Mouse (Mus musculus): ENCODE measurements around the gene Asb8.

Asb8 gene

DNA sequence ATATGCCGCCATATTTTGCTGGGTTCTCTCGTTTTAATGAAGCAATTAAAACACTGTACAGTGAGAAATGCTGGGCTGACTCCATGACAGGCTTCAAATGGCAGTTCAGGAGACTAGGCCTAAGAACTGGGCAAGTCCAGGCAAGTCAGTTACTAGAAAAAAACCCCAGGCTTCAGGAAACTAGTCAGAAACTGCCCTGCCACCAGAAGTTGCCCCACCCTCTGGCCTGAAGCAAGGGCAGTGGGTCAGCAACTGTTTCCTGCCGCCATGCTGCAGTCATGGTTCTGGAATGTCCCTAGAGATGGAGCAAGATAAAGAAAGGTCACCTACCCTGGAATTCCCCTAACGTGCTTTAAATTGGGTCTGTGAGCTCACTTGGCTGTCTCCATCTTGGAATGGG, 9.5 kb downstream of the Asb8 start:
- no peak for DNase-seq (ENCODE audit: low read depth, low spot score)

DNA sequence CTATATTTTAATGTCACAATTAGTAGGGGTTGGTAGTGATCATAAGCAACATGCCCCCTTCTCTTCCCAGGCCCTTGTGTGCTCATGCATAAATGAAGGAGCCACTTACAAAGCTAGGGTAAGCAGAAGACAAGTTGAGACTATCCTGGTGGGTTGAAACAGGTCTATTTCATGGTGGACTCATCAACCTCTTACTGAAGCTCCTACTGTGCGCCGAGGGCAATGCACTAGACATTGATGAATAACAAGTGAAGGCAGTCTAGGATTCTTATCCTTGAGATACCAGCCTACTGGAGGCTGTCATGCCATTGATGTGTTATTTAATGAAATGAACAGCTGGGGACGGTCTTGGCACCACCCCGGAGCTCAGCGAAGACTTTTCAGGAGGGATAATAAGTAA, 10.2 kb downstream of the Asb8 start:
- DNase-seq (ENCODE audit: low read depth, low spot score), result no peak

DNA sequence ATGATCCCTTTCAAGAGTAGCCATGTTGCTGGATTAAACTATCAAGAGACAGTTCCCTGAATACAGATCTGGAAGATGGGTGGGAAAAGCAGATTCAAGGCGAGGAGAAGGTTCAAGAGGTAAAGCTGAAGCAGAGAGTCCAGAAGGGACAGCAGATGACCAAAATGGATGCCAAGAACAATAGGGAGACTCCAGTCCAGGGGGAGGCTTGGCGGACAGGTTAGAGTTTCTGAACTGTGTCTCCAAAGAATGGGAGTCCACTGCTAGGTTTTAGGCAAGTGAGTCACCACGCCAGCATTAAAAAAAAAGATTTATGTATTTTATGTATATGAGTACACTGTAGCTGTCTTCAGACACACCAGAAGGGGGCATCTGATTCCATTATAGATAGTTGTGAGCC, 10.8 kb downstream of the Asb8 start:
- DNase-seq (ENCODE audit: low read depth, low spot score), result no peak

DNA sequence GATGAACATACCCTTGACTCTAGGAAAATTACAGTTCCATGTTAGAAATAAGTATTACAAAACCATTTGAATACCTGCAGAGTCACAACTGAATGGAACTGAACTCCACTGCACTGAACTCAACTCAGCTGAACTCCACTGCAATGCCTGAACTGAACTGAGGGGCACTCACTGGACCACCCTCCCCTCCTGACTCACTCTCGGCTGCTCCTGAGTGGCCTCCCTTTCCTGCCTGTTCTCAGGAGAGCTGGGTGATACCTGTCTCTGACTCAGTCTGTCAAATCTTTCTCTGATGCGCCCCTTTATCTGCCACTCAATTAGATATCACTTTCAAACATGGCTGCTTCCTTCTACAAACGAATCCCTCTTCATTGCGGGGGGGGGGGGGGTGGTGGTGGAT, 11.3 kb downstream of the Asb8 start:
- DNase-seq (ENCODE audit: low read depth, low spot score), result no peak

DNA sequence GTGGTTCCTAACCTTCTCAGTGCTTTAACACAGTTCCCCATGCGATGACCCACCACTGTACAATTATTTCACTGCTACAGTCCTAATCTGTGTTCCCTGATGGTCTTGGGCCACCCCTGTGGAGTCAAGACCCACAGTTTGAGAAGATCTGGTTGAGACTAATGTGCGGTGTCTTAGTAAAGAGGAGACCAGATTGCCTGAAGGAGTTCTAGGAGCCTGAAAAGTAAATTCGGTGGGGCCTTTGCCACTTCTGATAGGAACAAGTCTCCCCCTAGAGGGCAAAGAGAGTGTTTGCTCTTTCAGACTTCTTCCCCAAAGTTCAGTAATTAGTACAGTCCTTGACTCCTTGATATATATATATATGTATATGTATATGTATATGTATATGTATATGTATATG, 11.8 kb downstream of the Asb8 start:
- DNase-seq (ENCODE audit: low read depth, low spot score), result no peak

DNA sequence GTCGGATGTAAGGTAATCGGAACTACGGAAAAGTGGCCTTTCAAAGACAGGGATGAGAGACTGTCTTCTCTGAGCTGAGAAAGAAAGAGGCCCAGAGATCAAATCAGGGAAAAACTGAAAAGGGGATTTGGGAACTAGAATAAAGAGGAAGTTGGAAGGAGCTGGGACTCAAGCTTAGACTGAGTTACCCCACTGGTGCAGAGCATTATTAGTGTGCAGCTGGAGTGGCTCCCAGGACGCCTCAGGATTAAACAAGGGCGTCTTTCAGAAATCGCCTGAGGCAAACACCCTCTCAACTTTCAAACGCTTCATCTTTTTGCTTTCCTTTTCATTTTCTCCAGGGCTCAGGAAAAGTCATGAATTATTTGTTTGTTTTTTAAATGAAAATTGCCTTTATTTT, 12.5 kb downstream of the Asb8 start:
- DNase-seq (ENCODE audit: low read depth, low spot score), result no peak

DNA sequence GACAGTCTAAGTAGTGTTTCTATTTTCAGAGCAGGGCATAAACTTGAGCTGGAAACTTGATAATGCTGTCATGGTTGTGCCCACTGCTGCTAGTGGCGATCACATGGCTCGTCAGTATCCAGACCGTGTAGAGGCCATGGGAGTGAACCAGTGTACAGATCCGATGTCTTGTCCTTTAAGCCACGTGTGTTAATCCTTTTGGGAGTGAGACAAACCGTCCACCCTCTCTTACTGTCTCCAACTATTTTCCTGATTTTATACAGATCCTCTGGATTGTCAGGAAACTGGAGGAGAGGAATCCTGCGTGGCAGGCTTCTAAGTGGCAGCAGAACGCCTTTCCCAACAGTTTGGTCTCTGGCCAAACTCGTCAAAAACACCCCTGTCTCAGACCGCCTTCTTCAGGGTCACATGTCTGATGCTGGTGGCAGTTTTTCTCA, 16.2 kb downstream of the Asb8 start:
- no peak for DNase-seq (ENCODE audit: low read depth, low spot score)

DNA sequence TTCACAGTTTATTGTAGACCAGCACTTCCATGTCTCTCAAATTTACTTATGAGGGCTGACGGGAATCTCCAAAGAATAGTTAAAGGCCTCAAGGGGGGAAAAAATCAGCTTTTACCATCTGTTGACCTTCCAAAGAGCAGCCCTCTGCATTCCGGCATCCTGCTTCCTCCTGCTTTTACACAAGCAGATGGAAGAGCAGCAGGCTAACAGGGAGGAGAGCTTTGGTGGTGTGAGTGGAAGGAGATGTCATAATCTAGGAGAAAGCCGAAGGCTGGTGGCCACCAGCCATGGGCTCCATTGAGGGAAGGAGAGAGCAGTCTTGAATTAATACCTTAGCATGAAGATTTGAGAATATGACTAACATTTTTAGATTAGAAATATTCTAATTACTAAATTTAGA, 17.1 kb downstream of the Asb8 start:
- DNase-seq (ENCODE audit: low read depth, low spot score), result no peak

DNA sequence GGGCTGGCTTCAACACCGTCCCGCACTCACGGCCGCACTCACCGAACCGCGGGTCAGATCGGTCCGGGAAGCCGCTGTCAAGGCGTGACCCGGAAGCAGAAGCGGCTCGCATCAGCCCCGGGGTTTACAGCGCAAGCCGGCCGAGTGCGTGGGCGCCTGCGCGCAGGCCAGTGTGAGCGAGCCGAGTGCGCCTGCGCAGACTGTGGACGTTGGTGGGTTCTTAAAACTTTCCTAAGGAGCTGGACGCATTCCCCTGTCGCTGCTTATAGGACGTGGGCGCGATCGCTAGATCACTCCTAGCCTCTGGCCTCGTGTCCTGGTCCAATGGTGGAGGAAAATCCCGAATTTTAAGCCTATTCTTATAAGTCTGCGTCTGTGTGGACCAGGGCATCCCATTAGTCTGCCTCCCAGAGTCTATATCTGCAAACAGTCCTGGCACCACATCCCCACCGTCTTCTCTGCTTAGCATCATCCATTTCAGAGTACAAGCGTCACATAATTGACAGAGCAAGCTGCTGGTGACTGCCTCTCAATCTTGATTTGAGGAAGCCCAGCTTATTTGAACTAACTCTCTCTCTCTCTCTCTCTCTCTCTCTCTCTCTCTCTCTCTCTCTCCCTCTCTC, 19.8 kb downstream of the Asb8 start:
- DNase-seq (ENCODE audit: low read depth, low spot score), result peak; percentile 88

DNA sequence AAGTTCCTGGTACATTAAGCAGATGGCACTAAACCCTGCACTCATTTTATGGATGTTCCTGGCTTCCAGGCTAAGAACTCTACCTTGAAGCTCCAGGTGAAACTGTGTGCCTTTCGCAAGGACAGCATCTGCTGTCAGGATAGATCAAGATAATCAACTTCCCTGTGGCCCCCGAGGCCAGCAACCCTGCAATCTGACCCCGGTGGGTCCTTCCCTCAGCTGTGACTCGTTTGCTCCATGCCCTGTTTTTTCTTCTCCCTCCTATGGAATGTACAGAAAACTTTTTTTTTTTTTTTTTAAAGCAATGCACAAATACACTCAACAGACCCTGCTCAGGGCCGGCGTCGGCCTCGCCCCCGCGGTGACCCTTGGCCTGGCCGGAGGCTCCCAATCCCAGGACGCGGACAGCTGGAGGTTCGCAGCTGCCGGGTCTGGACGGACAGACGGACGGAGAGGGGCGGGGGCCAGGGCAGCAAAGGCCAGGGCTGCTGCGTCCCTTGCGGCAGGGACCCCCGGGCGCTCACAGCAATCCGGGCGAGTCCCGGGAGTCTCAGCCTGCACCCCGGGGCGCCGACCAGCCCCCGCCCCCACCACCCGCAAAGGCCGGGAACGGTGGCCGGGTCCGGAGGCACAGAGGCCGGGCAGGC, 20.4 kb downstream of the Asb8 start:
- no peak for DNase-seq (ENCODE audit: low read depth, low spot score)

DNA sequence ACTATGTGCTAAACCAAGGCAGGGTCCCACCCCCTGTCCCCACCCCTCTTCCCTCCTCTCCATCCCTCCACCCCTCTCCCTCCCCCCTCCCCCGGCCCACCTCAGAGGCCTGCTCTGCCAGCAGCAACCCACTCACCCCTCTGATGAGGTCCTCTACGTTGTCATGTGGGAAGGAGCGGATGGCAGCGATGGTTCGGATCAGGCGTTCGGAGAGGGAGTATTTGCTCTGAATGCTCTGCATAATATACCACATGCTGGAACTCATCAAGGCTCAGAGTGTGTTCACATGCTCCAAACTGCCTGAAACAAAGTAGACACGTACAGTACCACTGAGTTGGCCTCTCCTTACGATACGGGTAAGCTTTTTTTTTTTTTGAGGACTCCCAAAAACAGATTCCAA, 22.9 kb downstream of the Asb8 start:
- no peak for DNase-seq (ENCODE audit: low read depth, low spot score)

DNA sequence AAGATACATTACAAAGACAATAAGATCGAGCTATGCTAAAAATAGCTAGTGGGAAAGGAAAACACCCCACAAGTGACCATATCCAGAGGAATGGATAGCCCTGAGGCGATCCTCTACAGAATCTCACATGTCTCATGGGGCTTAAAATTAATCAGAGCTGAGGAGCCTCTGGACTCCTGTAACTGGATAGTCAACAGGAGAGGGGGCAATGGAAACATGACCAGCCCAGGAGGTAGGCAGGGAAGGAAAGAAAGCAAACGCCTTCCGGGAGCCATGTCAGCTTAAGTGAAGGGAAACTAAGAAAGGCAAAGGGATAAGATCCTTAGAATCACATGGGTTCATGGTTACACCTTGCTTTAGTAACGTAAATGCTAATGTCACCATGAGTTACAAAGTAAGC, 24.6 kb downstream of the Asb8 start:
- DNase-seq (ENCODE audit: low read depth, low spot score), result no peak

DNA sequence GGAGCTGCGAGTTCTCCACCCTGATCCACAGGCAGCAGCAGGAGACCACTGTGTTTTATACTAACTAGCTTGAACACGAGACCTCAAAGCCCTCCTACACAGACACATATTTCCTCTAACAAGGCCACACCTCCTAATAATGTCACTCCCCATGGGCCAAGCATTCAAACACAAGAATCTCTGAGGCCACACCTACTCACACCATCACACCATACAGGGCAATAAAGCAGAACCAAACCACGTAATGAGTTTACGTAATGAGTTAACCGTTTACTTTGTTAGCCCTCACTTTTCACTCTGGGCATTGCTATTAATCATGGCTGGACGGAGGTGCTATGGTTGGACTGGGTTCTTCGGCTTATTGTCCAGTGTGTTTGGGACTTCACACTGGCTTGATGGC, 25.7 kb downstream of the Asb8 start:
- DNase-seq (ENCODE audit: low read depth, low spot score), result no peak

DNA sequence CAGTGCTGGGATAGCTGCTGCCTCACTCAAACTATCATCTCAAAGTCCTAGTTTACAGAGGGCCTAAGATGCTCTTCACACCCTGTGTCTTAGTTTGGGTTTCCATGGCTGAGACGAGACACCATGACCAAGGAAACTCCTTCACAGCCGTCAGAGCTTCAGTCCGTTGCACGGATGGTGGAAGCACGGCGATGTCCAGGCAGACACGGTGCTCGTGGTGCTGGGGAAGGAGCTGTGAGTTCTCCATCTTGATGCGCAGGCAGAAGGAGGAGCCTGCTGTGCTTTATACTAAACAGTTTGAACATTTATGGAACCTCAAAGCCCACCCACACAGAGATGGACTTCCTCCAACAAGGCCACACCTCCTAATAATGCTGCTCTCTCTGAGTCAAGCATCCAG, 28.6 kb downstream of the Asb8 start:
- no peak for DNase-seq (ENCODE audit: low read depth, low spot score)

DNA sequence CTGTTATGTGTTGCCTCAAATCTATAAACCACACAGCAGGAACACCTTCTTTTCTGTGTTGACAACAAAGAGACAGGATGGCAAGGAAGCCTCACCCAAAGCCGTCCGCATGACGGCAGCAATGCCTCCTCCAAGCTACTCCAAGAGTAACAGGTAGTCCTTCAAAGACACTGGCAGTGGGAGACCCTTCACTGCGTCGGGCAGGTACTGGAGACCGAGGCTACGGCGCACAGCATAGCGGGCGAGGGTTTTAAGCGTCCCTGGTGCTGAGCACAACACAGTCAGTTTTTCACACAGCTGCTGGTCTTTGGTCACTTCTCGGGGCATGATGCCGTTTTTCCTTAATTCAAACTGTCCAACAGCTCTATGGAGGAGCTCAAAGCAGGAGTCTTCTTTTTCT, 29.8 kb downstream of the Asb8 start:
- no peak for DNase-seq (ENCODE audit: low read depth, low spot score)

DNA sequence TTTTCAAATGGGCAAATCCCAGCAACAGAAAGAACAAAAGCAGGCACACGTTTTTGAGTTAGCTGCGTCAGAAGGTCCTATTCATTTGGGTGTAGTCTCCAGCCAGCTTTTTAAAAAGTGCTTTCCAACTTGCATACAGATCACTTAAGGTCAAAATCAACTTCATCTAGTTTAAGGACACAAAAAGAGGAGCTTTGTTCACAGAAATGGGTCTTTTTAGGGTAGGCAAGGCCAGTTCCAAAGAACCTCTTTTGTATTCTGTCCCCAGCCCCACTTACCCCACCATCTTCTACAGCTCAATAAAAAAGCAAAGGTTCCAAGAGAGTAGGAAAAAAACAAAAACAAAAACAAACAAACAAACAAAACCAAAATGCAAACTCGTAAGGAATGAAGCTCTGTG, 30.8 kb downstream of the Asb8 start:
- DNase-seq (ENCODE audit: low read depth, low spot score), result no peak

DNA sequence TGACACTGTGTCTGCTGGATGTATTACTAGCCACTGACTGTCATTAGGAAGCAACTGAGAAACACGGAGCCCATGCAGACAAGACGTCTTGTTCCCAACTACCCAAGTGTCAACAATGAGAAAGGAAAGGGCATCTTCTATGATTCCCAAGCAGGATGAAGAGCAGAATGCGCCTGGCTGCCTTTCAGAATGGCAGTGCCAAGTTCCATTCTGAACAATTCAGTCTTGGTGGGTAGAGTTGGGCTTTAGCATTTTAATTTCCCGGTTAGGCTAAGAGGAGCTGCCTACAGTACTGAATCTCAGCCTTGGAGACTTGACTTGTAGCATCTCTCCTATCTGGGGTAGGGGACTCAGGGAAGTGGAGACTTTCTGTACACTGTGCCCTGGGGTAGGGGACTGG, 31.4 kb downstream of the Asb8 start:
- no peak for DNase-seq (ENCODE audit: low read depth, low spot score)

DNA sequence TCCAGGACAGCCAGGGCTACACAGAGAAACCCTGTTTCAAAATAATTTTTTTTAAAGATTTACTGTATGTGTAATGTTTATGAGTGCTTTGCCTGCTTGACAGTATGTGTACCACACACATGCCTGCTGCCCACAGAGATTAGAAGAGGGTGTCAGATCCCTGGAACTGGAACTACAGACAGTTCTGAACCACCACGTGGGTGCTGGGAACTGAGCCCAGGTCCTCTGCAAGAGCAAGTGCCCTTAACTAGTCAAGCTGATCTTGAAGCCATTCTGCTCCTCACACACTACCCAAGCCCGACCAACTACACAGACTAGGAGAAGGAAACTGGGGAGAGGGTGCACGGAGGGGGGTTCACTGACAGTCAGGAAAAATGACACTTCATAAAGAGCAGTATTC, 32.0 kb downstream of the Asb8 start:
- DNase-seq (ENCODE audit: low read depth, low spot score), result no peak

DNA sequence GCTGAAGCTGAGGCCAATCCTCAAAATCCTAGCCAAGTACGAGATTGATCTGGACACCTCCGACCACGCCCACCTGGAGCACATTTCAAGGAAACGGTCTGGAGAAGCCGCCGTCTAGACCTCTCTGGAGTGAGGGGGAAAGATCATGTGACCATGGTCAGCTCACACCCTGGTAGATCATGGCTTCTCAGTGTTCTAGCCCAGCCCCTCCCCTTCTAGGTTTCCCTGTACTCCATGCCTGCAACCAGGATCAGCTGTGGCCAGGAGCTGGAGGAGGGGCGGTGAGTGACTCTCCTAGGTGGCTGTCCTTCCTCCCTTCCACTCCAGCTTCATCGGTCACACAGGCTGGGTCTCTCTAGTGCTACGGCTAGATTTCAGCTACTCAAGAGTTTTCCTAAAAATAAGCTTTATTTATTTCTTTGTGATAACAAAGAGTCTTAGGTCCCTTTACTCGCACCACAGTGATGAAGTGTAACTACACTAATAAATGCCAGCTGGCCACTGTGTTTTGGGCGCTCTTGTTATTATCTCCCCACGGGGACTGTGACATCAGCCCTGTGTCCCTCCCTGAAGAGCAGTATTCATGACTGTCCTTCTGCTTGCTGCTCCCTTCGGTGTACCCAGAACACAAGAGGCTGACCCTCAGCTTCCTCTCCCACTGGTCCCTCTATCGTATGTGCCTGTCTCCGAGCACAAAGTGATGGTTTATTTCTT, 33.3 kb downstream of the Asb8 start:
- no peak for DNase-seq (ENCODE audit: low read depth, low spot score)

DNA sequence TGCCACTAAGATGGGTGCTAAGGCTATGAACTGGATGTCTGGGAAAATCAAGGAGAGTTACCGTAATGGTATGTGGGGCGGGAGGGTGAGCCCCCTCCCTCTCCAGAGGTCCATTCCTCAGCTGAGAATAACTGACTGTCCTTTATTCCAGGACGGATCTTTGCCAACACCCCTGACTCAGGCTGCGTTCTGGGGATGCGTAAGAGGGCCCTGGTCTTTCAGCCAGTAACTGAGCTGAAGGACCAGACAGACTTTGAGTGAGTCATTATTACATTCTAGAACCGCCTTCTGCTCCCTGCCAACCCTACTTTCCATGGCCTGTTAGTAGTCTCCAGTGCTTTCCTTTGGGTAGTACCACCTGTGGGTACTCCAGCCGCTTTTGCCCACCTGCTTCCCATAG, 34.0 kb downstream of the Asb8 start:
- no peak for DNase-seq (ENCODE audit: low read depth, low spot score)

DNA sequence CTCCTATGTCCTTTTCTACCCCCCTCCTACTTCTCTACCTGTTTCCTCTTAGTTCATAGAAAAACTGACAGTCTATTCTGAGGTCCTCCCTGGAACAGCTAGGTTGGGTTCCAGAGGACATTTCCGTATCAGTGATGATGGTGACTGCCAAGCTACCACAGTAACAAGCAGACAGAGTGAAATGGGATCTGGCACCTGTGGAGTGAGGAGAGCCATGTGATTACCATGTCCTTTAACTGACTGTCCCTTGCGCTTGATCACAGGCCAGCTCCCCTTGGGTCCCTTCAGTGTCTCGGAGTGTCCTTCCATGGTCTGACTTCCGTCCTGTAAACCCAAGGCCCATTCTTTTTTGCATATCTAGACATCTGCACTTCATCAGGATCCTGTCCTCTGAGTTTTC, 34.4 kb downstream of the Asb8 start:
- DNase-seq (ENCODE audit: low read depth, low spot score), result no peak

DNA sequence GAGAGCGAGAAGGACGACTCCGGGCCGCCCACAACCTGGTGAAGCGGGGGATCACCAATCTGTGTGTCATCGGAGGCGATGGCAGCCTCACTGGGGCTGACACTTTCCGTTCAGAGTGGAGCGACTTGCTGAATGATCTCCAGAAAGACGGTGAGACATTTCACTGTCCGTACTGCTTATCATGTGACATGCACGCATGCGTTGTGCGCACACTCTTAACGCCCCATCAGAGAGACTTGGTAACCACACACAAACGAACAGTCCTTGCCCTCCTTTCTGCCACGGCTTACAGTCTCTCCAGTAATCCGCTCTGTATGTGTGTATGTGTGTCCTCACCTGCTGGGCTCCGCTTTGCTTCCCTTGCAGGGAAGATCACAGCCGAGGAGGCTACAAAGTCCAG, 44.6 kb downstream of the Asb8 start:
- DNase-seq (ENCODE audit: low read depth, low spot score), result no peak

DNA sequence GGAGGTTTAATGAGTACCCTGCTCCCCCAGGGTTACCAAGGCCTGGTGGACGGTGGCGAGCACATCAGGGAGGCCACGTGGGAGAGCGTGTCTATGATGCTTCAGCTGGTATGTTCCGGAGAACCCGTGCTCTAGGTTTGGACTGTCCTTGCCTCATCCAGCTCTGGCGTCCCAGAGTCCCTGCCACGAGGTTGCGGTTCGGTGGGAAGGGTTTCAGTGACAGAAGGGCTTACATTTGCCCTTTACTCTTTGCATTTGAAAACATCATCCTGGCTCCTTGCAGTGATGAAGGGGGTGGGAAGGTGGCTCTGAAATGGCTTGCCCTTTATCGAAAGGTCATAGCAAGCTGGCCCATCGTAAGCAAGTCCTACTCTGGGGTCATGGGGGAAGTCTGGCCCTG, 46.1 kb downstream of the Asb8 start:
- no peak for DNase-seq (ENCODE audit: low read depth, low spot score)

Measured in retina, postnatal 7 days (tissue).